Mouse (Mus musculus): ENCODE results near the gene Lhx9. TPM values are rescaled to one million over a fixed set of nuclear protein-coding genes. Genes with fewer than 3 reads are reported as not detected.

The Lhx9 gene
- polyA plus RNA-seq (2014; fragmentation: Illumina TruSeq; extraction: RNeasy Lipid Tissue Mini Kit (QIAGEN cat#74804); ENCODE audit: insufficient read depth, low read depth, low replicate concordance), result not detected

DNA sequence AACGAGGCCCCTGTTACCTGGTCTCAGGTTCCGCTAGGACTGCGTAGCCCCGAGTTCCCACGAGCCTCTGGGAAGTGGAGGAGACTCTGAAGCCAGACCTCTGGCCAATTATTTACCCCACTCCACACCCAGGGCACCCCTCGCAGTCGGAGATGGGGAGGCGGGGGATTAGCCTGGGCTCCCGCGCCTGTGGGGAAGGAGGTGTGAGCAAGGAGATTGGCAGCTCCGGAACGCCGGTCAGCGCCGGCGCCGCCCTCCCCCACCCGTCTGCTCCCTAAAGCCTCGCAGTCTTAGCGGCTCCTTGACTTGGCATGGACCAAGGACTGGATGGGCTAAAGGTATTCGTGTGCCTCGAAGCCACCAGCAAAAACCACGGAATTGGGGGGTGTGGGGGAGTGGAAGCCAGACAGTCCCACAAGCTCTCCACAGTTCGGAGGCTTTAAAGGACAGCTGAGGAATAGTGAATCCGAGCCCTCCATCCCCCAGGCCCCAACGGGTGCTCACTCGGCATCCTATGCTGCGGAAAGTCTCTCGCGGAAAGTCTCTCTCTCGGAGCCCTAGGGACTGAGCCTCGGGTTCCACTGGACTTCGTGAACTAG is at the start of gene Lhx9:
Gene Lhx9 (minus strand): TSS at position 67 of the 599 bp plus-strand sequence.

DNA sequence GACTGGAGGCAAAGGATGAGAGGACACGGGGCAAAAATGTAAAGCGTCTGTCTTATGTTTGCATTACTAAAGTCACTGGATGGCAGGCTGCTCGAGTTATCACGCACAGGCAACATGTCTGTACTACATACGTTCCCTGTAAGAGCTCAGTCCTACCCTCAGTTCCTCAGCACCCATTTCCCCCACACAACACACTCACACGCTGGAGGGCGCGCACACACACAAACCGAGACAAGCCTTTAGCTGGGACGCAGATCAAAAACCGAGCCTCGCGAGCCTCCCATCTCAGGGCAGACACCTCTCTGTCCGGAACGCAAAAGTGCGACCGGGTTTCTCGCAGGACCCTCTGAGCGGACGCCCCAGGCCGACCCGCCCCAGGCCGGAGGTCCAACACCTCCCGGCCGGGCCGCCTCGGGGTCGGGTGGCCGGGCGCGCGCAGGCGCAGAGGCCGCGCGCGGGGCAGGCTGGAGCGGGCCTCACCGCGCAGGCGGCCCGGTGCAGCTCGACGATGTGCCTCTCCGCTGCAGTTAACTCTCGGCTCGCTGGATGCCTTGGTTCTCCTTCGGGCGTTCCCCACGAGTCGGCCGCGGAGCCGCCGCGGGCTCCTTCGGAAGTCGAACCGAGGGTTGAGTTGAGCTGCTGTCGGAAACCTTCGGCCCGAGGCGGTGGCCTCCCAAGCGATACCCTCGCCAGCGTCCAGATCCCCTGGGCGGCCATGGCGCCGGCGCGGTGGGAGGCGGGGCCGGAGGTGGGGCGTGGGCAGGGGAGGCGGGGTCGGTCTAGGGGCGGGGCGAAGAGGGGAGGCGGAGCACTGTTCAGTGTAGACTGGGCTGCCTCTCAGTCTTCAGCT is 7.9 kb upstream of the Lhx9 start, which contains the start of gene 2310009B15Rik:
Gene 2310009B15Rik (minus strand): TSS at position 752 of the 850 bp plus-strand sequence.

Other genes starting within 250 kb of the Lhx9 start
- 38.6 TPM for gene Nek7, start 228.4 kb downstream of the Lhx9 start, polyA plus RNA-seq (2014; fragmentation: Illumina TruSeq; extraction: RNeasy Lipid Tissue Mini Kit (QIAGEN cat#74804); ENCODE audit: insufficient read depth, low read depth, low replicate concordance)
- gene 2310009B15Rik, start 8.3 kb upstream of the Lhx9 start, polyA plus RNA-seq (2014; fragmentation: Illumina TruSeq; extraction: RNeasy Lipid Tissue Mini Kit (QIAGEN cat#74804); ENCODE audit: insufficient read depth, low read depth, low replicate concordance), result 16.5 TPM
- gene Dennd1b, start 114.9 kb upstream of the Lhx9 start, polyA plus RNA-seq (2014; fragmentation: Illumina TruSeq; extraction: RNeasy Lipid Tissue Mini Kit (QIAGEN cat#74804); ENCODE audit: insufficient read depth, low read depth, low replicate concordance), result 3.0 TPM

All from lung, adult 10 weeks (tissue).